Mouse (Mus musculus) embryonic facial prominence, embryonic 10.5 days (tissue): Measurements from ENCODE around the gene Rtn3. TPM values are rescaled to one million over a fixed set of nuclear protein-coding genes. Genes with fewer than 3 reads are reported as not detected.
A peak's percentile ranks its signal among the peaks of the same experiment; 100 is the strongest.
"Not testable (repeated sequence)": the region's sequence is repeated elsewhere in the genome, so short reads cannot be mapped to it uniquely, and the experiment has no call there.

Experiments
- DNase-seq: peaks from one replicate; pipeline ENCODE4 v3.0.0-alpha.2; 2017; ENCODE audit warnings: low spot score
- H3K27ac ChIP-seq: fragments of 300-500 bp; sonication (generic); replicated peaks from 2 replicates; pipeline ENCODE4 v1.5.1; 2016; ENCODE audit warnings: mild to moderate bottlenecking
- H3K27me3 ChIP-seq: fragments of 300-500 bp; sonication (generic); replicated peaks from 2 replicates; pipeline ENCODE4 v1.6.1; 2016; ENCODE audit warnings: low read depth, mild to moderate bottlenecking; ENCODE audit not compliant: poor library complexity, severe bottlenecking
- H3K36me3 ChIP-seq: fragments of 300-500 bp; sonication (generic); replicated peaks from 2 replicates; pipeline ENCODE4 v1.6.1; 2016; ENCODE audit warnings: mild to moderate bottlenecking, moderate library complexity
- H3K4me1 ChIP-seq: fragments of 300-500 bp; sonication (generic); 2 replicates; pipeline ENCODE4 v1.6.1; 2016
- H3K4me3 ChIP-seq: fragments of 300-500 bp; sonication (generic); 2 replicates; pipeline ENCODE4 v1.5.1; 2016; ENCODE audit warnings: mild to moderate bottlenecking, moderate library complexity
- H3K9me3 ChIP-seq: fragments of 300-500 bp; sonication (generic); 2 replicates; pipeline ENCODE4 v1.6.1; 2016; ENCODE audit warnings: mild to moderate bottlenecking
- WGBS: fragments of 180-500 bp; shearing (Covaris S2); methylation state at CpG from one replicate; pipeline ENCODE4 v1.1.7; 2016; 5-methylcytosine and 5-hydroxymethylcytosine counted together
- polyA plus RNA-seq: library from polyadenylated mRNA; unstranded; fragments of >200 nt; fragmentation: Nextera tagmentation; extraction: Ambion mirVana; gene quantifications from 2 replicates; pipeline ENCODE4 v1.2.1, GENCODE M21; 2016

Gene Rtn3
- polyA plus RNA-seq, 1 experiment from 2014 or later, result 145 TPM

DNA sequence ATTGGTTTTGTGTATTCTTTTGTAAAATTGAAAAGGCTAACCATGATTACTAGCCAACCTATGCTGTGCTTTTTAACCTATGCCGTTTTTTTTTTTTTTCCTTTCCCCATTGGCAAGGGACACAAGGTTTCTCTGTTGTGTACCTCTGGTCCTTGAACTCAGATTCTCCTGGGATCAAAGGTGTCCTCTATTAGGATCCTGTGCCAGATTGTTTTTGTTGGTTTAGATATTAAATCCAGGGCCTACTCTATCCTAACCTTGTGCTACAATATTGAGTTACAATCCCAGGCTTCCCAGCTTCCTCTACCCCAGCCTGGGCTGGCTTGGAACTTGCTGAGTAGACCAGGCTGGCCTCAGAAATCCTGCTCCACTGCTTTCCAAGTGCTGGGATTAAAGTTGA lies 17.6 kb upstream of the Rtn3 start:
- no peaks in the 10 kb centered on the region for H3K9me3 ChIP-seq
- H3K27me3 ChIP-seq, result no peaks in the 10 kb centered on the region
- peaks cover 4% of the 10 kb centered on the region for H3K4me1 ChIP-seq
- H3K36me3 ChIP-seq, result no peaks in the 10 kb centered on the region
- no peak for DNase-seq
- H3K27ac ChIP-seq, result no peak overlapping the region
- no peak overlapping the region for H3K4me3 ChIP-seq
- 88% methylated on average over 1 of the region's 1 CpGs for WGBS

DNA sequence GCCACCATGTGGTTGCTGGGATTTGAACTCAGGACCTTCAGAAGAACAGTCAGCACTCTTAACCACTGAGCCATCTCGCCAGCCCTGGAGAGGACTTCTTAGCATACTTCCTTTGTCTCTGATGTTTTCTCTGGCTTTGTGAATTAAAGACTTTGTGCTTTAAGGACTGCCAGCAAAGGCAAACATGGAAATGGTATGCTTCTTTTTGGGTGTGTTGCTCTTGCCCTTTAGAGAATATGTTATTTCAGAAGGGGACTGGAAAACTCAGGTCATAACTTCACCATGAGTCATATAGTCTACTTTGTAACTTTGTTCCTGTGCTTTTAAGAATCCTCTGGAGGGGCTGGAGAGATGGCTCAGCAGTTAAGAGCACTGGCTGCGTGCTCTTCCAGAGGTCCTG lies 15.7 kb upstream of the Rtn3 start:
- Histone ChIP-seq H3K36me3 (no peaks in the 10 kb centered on the region), H3K4me1 (peaks cover 12% of the 10 kb centered on the region), H3K27me3 (no peaks in the 10 kb centered on the region), H3K9me3 (no peaks in the 10 kb centered on the region), H3K4me3 (no peak overlapping the region), H3K27ac (no peak overlapping the region)
- DNase-seq, result no peak
- WGBS, result 93% methylated on average over 2 of the region's 2 CpGs

DNA sequence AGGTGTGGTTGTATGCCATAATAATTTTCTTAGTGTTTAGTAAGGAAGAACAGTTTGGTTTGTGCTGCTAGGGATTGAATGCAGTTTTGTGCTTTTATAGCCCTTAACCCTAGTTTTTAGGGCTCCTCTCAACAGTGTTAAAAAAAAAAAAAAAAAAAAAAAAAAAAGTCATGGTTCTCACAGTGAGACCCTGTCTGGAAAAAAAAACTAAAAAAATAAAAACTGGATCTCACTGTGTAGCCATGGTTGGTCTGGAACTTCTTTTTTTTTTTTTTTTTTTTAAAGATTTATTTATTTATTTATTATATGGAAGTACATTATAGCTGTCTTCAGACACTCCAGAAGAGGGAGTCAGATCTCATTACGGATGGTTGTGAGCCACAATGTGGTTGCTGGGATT lies 13.0 kb upstream of the Rtn3 start:
- DNase-seq, H3K27ac ChIP-seq, H3K27me3 ChIP-seq, H3K4me3 ChIP-seq, H3K9me3 ChIP-seq, H3K36me3 ChIP-seq: not testable (repeated sequence)
- WGBS, result 81% methylated on average over 1 of the region's 1 CpGs
- H3K4me1 ChIP-seq, result peaks cover 12% of the 10 kb centered on the region

DNA sequence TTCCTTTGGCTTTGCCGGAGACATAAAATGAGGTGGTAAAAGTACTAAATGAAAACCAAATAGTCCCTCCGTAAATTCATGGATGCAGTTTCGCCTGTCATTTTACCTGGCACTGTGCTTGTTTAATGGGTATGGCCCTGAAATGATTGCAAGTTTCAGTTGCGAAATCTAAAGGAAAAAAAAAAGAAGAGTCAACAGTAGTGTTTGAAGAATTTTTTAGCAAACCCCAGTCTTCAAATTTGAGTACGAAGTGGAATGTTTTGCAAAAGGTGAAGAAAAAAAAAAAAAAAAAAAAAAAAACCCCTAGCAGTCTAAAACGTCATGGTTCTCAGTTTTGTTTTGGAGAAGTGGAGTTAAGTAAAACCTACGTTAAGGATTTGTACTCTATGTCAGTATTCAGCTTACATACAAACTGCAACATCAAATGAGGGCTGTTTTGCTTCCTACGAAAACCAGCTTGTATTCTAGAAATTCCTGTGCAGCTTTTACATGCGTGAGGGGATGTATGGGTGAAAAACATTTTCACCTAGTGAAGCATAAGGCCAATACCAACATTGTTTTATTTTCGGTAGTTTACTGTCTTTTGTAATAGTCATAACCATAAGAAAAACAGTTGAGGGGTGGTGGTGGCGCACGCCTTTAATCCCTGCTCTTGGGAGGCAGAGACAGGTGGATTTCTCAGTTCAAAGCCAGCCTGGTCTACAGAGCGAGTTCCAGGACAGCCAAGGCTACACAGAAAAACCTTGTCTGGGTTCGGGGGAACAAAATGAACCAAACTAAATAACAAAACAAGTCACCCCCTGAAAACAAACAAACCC lies 12.3 kb upstream of the Rtn3 start:
- peak overlapping the region; percentile 80 for H3K4me3 ChIP-seq
- peaks cover 12% of the 10 kb centered on the region for H3K4me1 ChIP-seq
- H3K27ac ChIP-seq, result 0 out of 2 replicates have a peak overlapping the region, but pooled peaks have one; percentile 97
- DNase-seq, result no peak
- H3K27me3 ChIP-seq, result no peaks in the 10 kb centered on the region
- no peaks in the 10 kb centered on the region for H3K36me3 ChIP-seq
- WGBS, result 52% methylated on average over 14 of the region's 14 CpGs
- no peaks in the 10 kb centered on the region for H3K9me3 ChIP-seq

DNA sequence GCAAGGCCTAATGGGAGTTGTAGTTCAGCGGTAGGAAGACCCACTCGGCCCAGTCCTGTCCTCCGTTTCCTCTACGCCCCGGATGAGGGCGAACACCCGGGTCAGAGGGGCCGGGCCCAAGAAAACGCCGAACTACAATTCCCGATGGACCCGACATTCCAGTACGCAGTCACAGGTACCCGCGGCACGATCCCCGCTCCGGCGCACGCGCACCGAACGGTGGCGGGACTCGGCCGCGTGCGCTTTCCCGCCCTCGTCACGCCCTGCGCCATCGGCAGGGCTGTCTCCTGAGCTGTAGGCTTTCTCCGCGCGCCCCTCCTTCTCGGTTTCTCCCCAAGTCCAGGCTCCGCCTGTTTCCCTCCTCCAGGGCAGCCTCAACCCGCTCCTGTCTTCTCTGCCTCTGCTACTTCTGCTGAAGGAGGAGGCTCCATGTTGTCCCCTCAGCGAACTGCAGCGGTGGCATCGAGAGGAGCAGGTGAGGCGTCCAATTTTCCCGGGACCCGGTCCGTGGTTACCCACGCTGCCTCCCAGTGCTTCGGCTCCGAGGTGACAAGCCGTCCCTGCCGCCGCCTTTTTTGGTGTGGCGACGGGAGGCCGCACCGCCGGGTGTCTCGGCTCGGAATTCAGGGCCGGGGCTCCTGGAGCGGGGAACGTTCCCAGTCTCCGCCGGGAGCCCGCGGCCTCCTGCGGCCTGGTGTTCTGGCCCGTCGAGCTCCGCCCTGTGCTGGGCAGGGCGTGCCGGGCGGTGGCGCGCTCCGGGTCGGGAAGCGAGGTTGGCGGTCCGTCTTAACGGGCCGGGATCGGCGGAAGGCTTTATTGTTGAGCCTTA lies 11.3 kb upstream of the Rtn3 start:
- Histone ChIP-seq H3K4me3 (peak overlapping the region; percentile 80), H3K27ac (peak overlapping the region; percentile 97), H3K4me1 (peaks cover 12% of the 10 kb centered on the region), H3K36me3 (no peaks in the 10 kb centered on the region), H3K9me3 (no peaks in the 10 kb centered on the region), H3K27me3 (no peaks in the 10 kb centered on the region)
- under 1% methylated on average over 84 of the region's 84 CpGs for WGBS
- peak; percentile 94 for DNase-seq

DNA sequence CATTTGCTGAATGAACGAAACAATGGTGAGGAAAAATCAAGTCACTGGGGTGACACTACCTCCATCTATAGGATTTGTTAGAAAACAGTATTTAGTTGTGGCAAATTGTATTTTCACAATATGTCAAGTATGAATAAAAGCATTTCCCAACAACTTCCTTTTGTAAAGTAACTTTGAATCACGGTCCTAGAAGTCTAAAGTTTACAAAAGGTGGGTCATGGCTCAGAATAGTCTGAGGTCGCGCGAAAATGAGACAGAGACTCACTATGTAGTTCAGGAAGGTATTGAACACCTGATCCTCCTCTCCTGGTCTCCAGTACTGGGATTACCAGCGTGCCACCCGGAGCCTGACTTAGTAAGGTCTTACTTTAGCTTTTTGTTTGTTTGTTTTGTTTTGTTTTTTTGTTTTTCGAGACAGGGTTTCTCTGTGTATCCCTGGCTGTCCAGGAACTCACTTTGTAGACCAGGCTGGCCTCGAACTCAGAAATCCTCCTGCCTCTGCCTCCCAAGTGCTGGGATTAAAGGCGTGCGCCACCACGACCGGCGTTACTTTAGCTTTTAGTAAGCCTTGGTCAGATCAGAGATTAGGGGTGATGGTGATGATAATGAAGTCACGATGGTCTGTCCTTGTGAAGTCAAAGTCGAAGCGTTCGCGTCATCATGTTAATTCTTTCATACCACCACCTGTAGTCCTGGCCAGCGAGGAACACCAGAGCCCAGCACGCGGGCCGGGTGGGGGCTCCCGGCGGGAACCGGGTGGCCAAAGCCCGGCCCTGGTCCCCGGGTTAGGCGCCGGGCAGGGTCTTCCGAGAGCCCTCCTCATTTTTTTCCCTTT lies 10.5 kb upstream of the Rtn3 start, which contains the start of gene Atl3:
Gene Atl3 (plus strand): TSS at position 689 of the 835 bp plus-strand sequence.
- Histone ChIP-seq H3K27me3 (no peaks in the 10 kb centered on the region), H3K4me1 (peaks cover 12% of the 10 kb centered on the region), H3K9me3 (no peaks in the 10 kb centered on the region), H3K27ac (peak within 1 kb of the TSS; percentile 97), H3K36me3 (no peaks in the 10 kb centered on the region), H3K4me3 (peak within 1 kb of the TSS; percentile 80)
- 31% methylated on average over 31 of the region's 31 CpGs for WGBS
- no peak for DNase-seq

DNA sequence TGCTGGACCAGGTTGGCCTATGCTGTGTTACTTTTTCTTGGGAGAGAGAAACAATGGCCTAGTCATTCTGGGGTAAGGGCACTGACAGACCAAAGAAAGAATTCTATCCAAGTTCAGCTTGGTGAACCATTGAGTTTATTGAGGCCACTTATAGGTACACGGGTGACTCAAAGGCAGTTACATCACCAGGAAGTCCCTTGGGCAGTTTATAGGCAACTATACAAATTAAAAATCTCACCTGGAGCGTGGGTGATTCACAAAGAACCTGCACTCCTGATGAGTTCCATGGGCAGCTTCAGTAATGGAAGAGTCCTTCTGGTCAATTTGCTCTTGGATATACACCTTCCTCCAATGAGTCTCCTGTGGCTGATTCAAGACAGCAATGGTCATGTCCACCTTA lies 9.6 kb upstream of the Rtn3 start:
- 88% methylated on average over 2 of the region's 2 CpGs for WGBS
- Histone ChIP-seq H3K27ac (no peak overlapping the region), H3K27me3 (no peaks in the 10 kb centered on the region), H3K36me3 (no peaks in the 10 kb centered on the region), H3K9me3 (no peaks in the 10 kb centered on the region), H3K4me3 (no peak overlapping the region), H3K4me1 (peaks cover 12% of the 10 kb centered on the region)
- DNase-seq, result no peak

DNA sequence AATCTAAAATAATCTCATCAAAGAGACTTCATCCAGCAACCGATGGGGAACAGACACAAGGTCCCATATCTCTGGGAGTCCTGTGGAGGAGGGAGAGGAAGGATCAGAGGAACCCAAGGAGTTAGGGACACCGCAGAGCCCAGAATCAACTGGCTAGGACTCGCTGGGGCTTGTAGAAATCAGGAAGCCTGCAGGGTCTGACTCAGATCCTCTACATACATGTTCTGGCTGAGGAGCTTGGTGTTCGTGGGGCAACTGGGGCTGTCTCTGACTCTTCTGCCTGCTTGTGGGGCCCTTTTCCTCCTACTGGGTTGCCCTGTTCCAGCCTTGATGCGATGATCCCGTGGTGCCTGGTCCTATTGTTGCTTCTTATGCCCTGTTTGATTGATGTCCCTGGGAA lies 8.9 kb upstream of the Rtn3 start:
- Histone ChIP-seq H3K4me3 (no peak overlapping the region), H3K36me3 (no peaks in the 10 kb centered on the region), H3K27me3 (no peaks in the 10 kb centered on the region), H3K9me3 (no peaks in the 10 kb centered on the region), H3K4me1 (peaks cover 9% of the 10 kb centered on the region), H3K27ac (no peak overlapping the region)
- DNase-seq, result no peak
- 85% methylated on average over 6 of the region's 6 CpGs for WGBS

DNA sequence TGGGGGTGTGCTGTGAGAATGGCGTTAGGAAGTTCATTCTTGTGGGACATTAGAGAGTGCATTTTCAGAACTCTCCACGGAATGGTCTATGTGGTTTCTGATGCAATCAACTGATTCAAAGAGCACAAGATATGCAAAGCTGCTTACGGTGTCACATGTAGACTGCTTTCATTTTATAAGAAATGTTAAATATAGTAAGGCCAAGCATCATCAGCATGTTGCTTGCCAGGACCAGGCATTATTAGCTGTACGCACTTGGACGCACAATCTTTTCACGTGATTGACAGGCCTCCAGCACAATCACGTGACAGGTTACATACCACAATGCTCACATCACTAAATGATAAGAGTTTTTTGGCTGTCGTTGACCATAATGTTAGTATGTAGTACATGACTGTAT lies 4.6 kb upstream of the Rtn3 start:
- Histone ChIP-seq H3K4me1 (peaks cover 7% of the 10 kb centered on the region; the same call in 1 of the 2 replicates), H3K36me3 (no peaks in the 10 kb centered on the region), H3K4me3 (no peak overlapping the region), H3K27ac (no peak overlapping the region), H3K27me3 (no peaks in the 10 kb centered on the region), H3K9me3 (no peaks in the 10 kb centered on the region)
- 89% methylated on average over 8 of the region's 8 CpGs for WGBS
- no peak for DNase-seq

DNA sequence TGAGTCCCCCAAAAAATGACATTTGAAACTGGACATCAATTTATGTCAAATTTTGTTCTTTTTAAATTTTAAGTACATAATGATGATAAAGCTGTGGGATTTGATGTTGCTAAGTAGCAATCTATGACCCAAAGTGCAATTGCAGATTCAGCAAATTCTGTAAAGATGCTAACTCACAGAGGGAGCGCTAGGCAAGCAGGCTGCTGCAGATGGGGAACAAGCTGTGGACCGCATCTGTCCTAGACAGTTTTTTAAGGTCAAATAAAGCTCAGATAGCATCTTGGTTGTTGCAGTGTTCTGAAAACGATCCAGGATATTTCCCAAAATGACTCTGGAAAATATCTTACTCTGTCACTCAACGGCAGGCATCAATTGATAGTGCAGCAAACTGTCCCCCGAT lies 995 bp upstream of the Rtn3 start:
- H3K4me3 ChIP-seq, result no peak overlapping the region; the same call in 1 of the 2 replicates
- peaks cover 4% of the 10 kb centered on the region; the same call in 1 of the 2 replicates for H3K36me3 ChIP-seq
- WGBS, result 75% methylated on average over 5 of the region's 5 CpGs
- H3K4me1 ChIP-seq, result peaks cover 22% of the 10 kb centered on the region
- no peak for DNase-seq
- H3K9me3 ChIP-seq, result no peaks in the 10 kb centered on the region
- no peaks in the 10 kb centered on the region for H3K27me3 ChIP-seq
- 0 out of 2 replicates have a peak overlapping the region, but pooled peaks have one; percentile 95 for H3K27ac ChIP-seq

DNA sequence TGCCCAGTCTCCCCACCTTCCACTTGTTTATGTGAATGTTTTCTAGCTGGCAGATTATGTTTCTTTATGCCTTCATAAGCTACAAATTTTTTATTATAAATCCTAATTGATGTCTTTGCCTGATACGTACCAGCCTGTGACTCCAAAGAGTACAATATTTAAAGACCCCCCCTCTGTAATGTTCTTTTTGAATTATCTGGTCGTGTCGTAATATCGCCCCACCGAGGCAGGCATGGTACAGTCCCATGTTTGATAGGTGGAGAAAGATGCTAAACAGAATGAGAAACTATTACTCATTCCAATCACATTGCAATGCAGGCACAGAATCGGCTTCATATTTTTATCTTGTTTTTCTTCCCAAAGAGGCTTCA lies 416 bp upstream of the Rtn3 start:
- DNase-seq, result no peak
- 4% methylated on average over 6 of the region's 6 CpGs for WGBS
- Histone ChIP-seq H3K27me3 (no peaks in the 10 kb centered on the region), H3K4me1 (peaks cover 22% of the 10 kb centered on the region), H3K4me3 (peak overlapping the region; percentile 73), H3K36me3 (peaks cover 4% of the 10 kb centered on the region; the same call in 1 of the 2 replicates), H3K9me3 (no peaks in the 10 kb centered on the region), H3K27ac (peak overlapping the region; percentile 95)

DNA sequence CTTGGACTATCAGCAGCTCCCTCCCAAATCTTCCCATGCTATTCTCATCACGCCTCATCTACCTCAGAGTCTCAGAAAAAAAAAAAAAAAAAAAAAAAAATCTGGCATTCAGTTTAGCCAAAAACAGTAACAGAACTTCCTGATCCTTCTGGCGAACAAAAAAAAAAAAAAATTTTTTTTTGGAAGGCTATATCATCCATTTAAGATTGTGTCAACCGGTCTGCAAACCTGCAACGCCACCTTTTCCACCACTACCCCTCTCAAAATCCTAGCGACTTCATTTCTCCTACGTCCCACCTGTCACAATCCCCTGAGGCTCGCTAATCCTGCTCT lies 849 bp downstream of the Rtn3 start:
- DNase-seq, result no peak
- WGBS, result under 1% methylated on average over 7 of the region's 7 CpGs
- H3K36me3 ChIP-seq, result peaks cover 6% of the 10 kb centered on the region
- peaks cover 22% of the 10 kb centered on the region for H3K4me1 ChIP-seq
- H3K27ac ChIP-seq, result peak overlapping the region; percentile 95
- no peaks in the 10 kb centered on the region for H3K9me3 ChIP-seq
- H3K27me3 ChIP-seq, result no peaks in the 10 kb centered on the region
- H3K4me3 ChIP-seq, result peak overlapping the region; percentile 73
